Comparison of ENCODE assay signal across 1 mouse cellular context in the genomic region with DNA sequence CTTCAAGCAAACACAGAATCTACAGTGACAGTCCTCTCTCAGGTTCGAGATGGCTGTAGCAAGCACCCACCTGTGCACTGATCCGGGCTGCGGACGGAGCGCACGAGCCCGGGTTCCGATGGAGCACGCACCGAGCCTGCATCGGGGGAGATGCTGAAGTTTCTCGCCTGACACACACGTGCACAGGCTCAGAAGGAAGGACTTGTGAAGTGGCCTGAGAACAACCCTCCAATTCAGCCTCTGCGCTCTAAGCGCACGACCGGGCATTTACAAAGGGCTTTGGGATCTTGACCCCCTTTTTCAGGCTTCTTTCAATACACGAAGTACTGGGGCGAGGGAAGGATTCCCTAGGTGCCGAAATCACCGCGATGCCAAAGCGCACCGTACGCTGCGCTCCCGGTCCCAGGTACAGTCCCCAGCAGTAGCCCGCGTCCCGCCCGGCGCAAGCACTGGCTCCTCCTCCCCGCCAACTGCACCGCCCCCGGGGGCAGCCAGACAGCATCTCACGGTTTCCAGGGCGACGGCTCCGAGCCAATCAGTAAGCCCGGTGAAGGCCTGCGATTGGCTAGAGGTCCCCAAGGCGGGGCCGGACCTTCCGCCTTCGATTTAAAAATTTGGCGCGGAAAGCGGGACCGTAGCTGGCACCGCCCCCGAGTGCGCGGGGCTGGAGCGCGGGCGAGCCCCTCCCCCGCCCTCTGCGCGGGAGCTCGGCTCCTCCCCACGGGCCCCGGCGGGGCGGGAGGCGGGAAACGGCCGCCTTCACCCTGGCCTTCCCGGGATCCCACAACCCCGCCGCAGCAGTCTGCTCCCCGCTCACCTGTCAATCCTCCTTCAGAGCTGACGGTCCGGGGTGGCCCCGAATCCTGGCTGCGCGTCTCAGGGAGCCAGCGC.
TF ChIP-seq lines count a peak whose summit lies in the region.

No protein-coding gene starts in this region.

TF ChIP-seq in CH12.LX, 34 proteins besides CTCF, POLR2A, EP300 and RAD21:
- TF ChIP-seq USF1 (IDR thresholded peaks at IDR 0.05; ENCODE audit: low read depth, low read length) (no peak), ZC3H11A (IDR thresholded peaks at IDR 0.05; ENCODE audit: low read depth, low read length) (no peak), CHD1 (IDR thresholded peaks at IDR 0.05; ENCODE audit: low read depth, low read length) (no peak; the same call in 1 of the 2 replicates), CHD2 (IDR thresholded peaks at IDR 0.05; ENCODE audit: low read length) (peak; percentile 63; the same call in 1 of the 2 replicates), BHLHE40 (IDR thresholded peaks at IDR 0.05; ENCODE audit: low read depth, low read length) (peak; percentile 97), MAX (IDR thresholded peaks at IDR 0.05; ENCODE audit: low read length) (peak; percentile 67), MXI1 (IDR thresholded peaks at IDR 0.05; ENCODE audit: low read depth, low read length) (peak; percentile 88), ZKSCAN1 (IDR thresholded peaks at IDR 0.05; ENCODE audit: borderline replicate concordance, low read depth, low read length) (no peak), TCF12 (IDR thresholded peaks at IDR 0.05; ENCODE audit: low read depth, low read length) (no peak; the same call in 1 of the 2 replicates), RCOR1 (conservative IDR thresholded peaks at IDR 0.05; ENCODE audit: low read depth, low read length) (0 out of 2 replicates have a peak, but pooled peaks have one; percentile 8), PAX5 (IDR thresholded peaks at IDR 0.05; ENCODE audit: low read length) (no peak), JUN (IDR thresholded peaks at IDR 0.05; ENCODE audit: insufficient read depth, low read depth, low read length) (no peak), ETS1 (conservative IDR thresholded peaks at IDR 0.05; ENCODE audit: low read depth, low read length) (no peak), GABPA (IDR thresholded peaks at IDR 0.05; ENCODE audit: insufficient replicate concordance, low read depth, low read length) (no peak), NRF1 (IDR thresholded peaks at IDR 0.05; ENCODE audit: low read depth, low read length) (peak; percentile 58), E2F4 (IDR thresholded peaks at IDR 0.05; ENCODE audit: insufficient replicate concordance, low read depth, low read length) (peak; percentile 85; the same call in 1 of the 2 replicates), KAT2A (IDR thresholded peaks at IDR 0.05; ENCODE audit: insufficient replicate concordance, low read length) (0 out of 2 replicates have a peak, but pooled peaks have one; percentile 56), NELFE (IDR thresholded peaks at IDR 0.05; ENCODE audit: low read depth, low read length) (peak; percentile 41), SIN3A (IDR thresholded peaks at IDR 0.05; ENCODE audit: low read length) (peak; percentile 88), MEF2A (IDR thresholded peaks at IDR 0.05; ENCODE audit: borderline replicate concordance, low read depth, low read length) (0 out of 2 replicates have a peak, but pooled peaks have one; percentile 25), HCFC1 (IDR thresholded peaks at IDR 0.05; ENCODE audit: low read depth, low read length) (peak; percentile 25), IRF4 (IDR thresholded peaks at IDR 0.05; ENCODE audit: low read depth, low read length) (peak; percentile 31; the same call in 1 of the 2 replicates), MYC (IDR thresholded peaks at IDR 0.05; ENCODE audit: low read depth, low read length) (peak; percentile 68), ZMIZ1 (IDR thresholded peaks at IDR 0.05; ENCODE audit: low read depth, low read length) (peak; percentile 63), ELF1 (IDR thresholded peaks at IDR 0.05; ENCODE audit: low read depth, low read length) (peak; percentile 84), POLR2AphosphoS2 (IDR thresholded peaks at IDR 0.05; ENCODE audit: low read depth, low read length) (no peak), TBP (conservative IDR thresholded peaks at IDR 0.05; ENCODE audit: low read depth, low read length) (0 out of 2 replicates have a peak, but pooled peaks have one; percentile 46), MAZ (IDR thresholded peaks at IDR 0.05; ENCODE audit: low read depth, low read length) (peak; percentile 70), MAFK (IDR thresholded peaks at IDR 0.05; ENCODE audit: insufficient replicate concordance, low read length) (no peak)
